Mouse (Mus musculus): ENCODE results near the gene Selenot. TPM values are rescaled to one million over a fixed set of nuclear protein-coding genes. Genes with fewer than 3 reads are reported as not detected.

The Selenot gene
- 12.6 and 16.3 TPM in 2 replicates for polyA plus RNA-seq (2015; fragmentation: Nextera tagmentation; extraction: Ambion mirVana)

GRCm38 (mm10) chr3:58576137-58577066 lies at the start of gene Selenot:
Selenot (plus strand) TSS chr3:58576636.

GRCm38 (mm10) chr3:58636406-58637295 lies 60.2 kb downstream of the Selenot start, which contains the start of gene Erich6:
Erich6 (minus strand) TSS chr3:58637207.

Other genes starting within 250 kb of the Selenot start
- gene Tsc22d2, start 161.9 kb upstream of the Selenot start, polyA plus RNA-seq (2015; fragmentation: Nextera tagmentation; extraction: Ambion mirVana), result 13.8 and 19.7 TPM in 2 replicates
- gene Eif2a, start 50.8 kb upstream of the Selenot start, polyA plus RNA-seq (2015; fragmentation: Nextera tagmentation; extraction: Ambion mirVana), result 29.4 and 34.0 TPM in 2 replicates
- gene Serp1, start 50.7 kb upstream of the Selenot start, polyA plus RNA-seq (2015; fragmentation: Nextera tagmentation; extraction: Ambion mirVana), result 126 and 153 TPM in 2 replicates
- not detected in 2 replicates for gene Erich6, start 60.6 kb downstream of the Selenot start, polyA plus RNA-seq (2015; fragmentation: Nextera tagmentation; extraction: Ambion mirVana)
- gene Siah2, start 115.8 kb downstream of the Selenot start, polyA plus RNA-seq (2015; fragmentation: Nextera tagmentation; extraction: Ambion mirVana), result 5.4 and 5.8 TPM in 2 replicates
- gene Mindy4b-ps, start 245.7 kb downstream of the Selenot start, polyA plus RNA-seq (2015; fragmentation: Nextera tagmentation; extraction: Ambion mirVana), result not detected in 2 replicates

All from urinary bladder, postnatal 0 days (tissue).